Mouse (Mus musculus) midbrain, embryonic 10.5 days (tissue): ENCODE results near the gene Fkbp7. TPM values are rescaled to one million over a fixed set of nuclear protein-coding genes. Genes with fewer than 3 reads are reported as not detected.

Experiments used
- DNase-seq: peaks from one replicate; pipeline ENCODE4 v3.0.0-alpha.2; 2017; ENCODE audit warnings: low spot score
- H3K27ac ChIP-seq: fragments of 300-500 bp; sonication (generic); replicated peaks from 2 replicates; pipeline ENCODE4 v1.5.1; 2016; ENCODE audit warnings: mild to moderate bottlenecking
- H3K27me3 ChIP-seq: fragments of 300-500 bp; sonication (generic); 2 replicates; pipeline ENCODE4 v1.6.1; 2016; ENCODE audit warnings: low read depth, mild to moderate bottlenecking; ENCODE audit not compliant: poor library complexity, severe bottlenecking
- H3K36me3 ChIP-seq: fragments of 300-500 bp; sonication (generic); 2 replicates; pipeline ENCODE4 v1.6.1; 2016; ENCODE audit warnings: mild to moderate bottlenecking, moderate library complexity
- H3K4me1 ChIP-seq: fragments of 300-500 bp; sonication (generic); 2 replicates; pipeline ENCODE4 v1.6.1; 2016
- H3K4me3 ChIP-seq: fragments of 300-500 bp; sonication (generic); 2 replicates; pipeline ENCODE4 v1.5.1; 2016; ENCODE audit warnings: mild to moderate bottlenecking, moderate library complexity
- H3K9me3 ChIP-seq: fragments of 300-500 bp; sonication (generic); replicated peaks from 2 replicates; pipeline ENCODE4 v1.6.1; 2016; ENCODE audit warnings: mild to moderate bottlenecking
- WGBS: fragments of 180-500 bp; shearing (Covaris S2); methylation state at CpG from one replicate; pipeline ENCODE4 v1.1.7; 2016; 5-methylcytosine and 5-hydroxymethylcytosine counted together
- polyA plus RNA-seq: library from polyadenylated mRNA; unstranded; fragments of >200 nt; fragmentation: Nextera tagmentation; extraction: Ambion mirVana; gene quantifications from 2 replicates; pipeline ENCODE4 v1.2.1, GENCODE M21; 2016

The Fkbp7 gene
- polyA plus RNA-seq, 1 experiment from 2014 or later: 12.1 TPM

GRCm38 (mm10) chr2:76682301-76682700, 9.4 kb upstream of the Fkbp7 start:
- WGBS: 93% methylated on average over 8 of the region's 8 CpGs
- Histone ChIP-seq H3K9me3 (no peaks in the 10 kb centered on the region), H3K27me3 (no peaks in the 10 kb centered on the region), H3K36me3 (peaks cover 81% of the 10 kb centered on the region), H3K27ac (no peak overlapping the region), H3K4me1 (no peaks in the 10 kb centered on the region), H3K4me3 (no peak overlapping the region)
- DNase-seq: no peak

GRCm38 (mm10) chr2:76676401-76677226, 3.7 kb upstream of the Fkbp7 start:
- peaks cover 45% of the 10 kb centered on the region for H3K4me1 ChIP-seq
- peak; percentile 16 for DNase-seq
- peak overlapping the region; percentile 93 for H3K27ac ChIP-seq
- no peaks in the 10 kb centered on the region for H3K9me3 ChIP-seq
- WGBS: 72% methylated on average over 13 of the region's 13 CpGs
- peaks cover 24% of the 10 kb centered on the region; the same call in 1 of the 2 replicates for H3K36me3 ChIP-seq
- no peaks in the 10 kb centered on the region for H3K27me3 ChIP-seq
- peak overlapping the region; percentile 82 for H3K4me3 ChIP-seq

GRCm38 (mm10) chr2:76675949-76676348, 3.0 kb upstream of the Fkbp7 start:
- H3K36me3 ChIP-seq: peaks cover 20% of the 10 kb centered on the region; the same call in 1 of the 2 replicates
- peak overlapping the region; percentile 82 for H3K4me3 ChIP-seq
- peaks cover 46% of the 10 kb centered on the region for H3K4me1 ChIP-seq
- no peaks in the 10 kb centered on the region for H3K9me3 ChIP-seq
- 13% methylated on average over 4 of the region's 4 CpGs for WGBS
- DNase-seq: peak; percentile 17
- H3K27ac ChIP-seq: peak overlapping the region; percentile 93
- H3K27me3 ChIP-seq: no peaks in the 10 kb centered on the region

GRCm38 (mm10) chr2:76675451-76675850, 2.5 kb upstream of the Fkbp7 start:
- H3K27ac ChIP-seq: peak overlapping the region; percentile 93
- no peaks in the 10 kb centered on the region for H3K27me3 ChIP-seq
- peak overlapping the region; percentile 82 for H3K4me3 ChIP-seq
- no peak for DNase-seq
- H3K9me3 ChIP-seq: no peaks in the 10 kb centered on the region
- 2% methylated on average over 44 of the region's 44 CpGs for WGBS
- H3K4me1 ChIP-seq: peaks cover 46% of the 10 kb centered on the region
- peaks cover 15% of the 10 kb centered on the region; the same call in 1 of the 2 replicates for H3K36me3 ChIP-seq

GRCm38 (mm10) chr2:76674725-76675427, 2.0 kb upstream of the Fkbp7 start, which contains the start of gene Plekha3:
Plekha3 (plus strand) TSS chr2:76675281.
- Histone ChIP-seq H3K4me1 (peaks cover 46% of the 10 kb centered on the region), H3K9me3 (no peaks in the 10 kb centered on the region), H3K27me3 (no peaks in the 10 kb centered on the region), H3K4me3 (peak within 1 kb of the TSS; percentile 82), H3K27ac (peak within 1 kb of the TSS; percentile 93), H3K36me3 (peaks cover 9% of the 10 kb centered on the region; the same call in 1 of the 2 replicates)
- WGBS: 4% methylated on average over 52 of the region's 52 CpGs
- DNase-seq: peak; percentile 83

GRCm38 (mm10) chr2:76673472-76674081, 661 bp upstream of the Fkbp7 start:
- Histone ChIP-seq H3K27ac (peak overlapping the region; percentile 86), H3K9me3 (no peaks in the 10 kb centered on the region), H3K4me3 (peak overlapping the region; percentile 54), H3K36me3 (peaks cover 3% of the 10 kb centered on the region; the same call in 1 of the 2 replicates), H3K27me3 (no peaks in the 10 kb centered on the region), H3K4me1 (peaks cover 46% of the 10 kb centered on the region)
- peak; percentile 39 for DNase-seq
- 41% methylated on average over 7 of the region's 7 CpGs for WGBS

- Histone ChIP-seq H3K27ac (peak overlapping the region; percentile 86), H3K4me1 (peaks cover 46% of the 10 kb centered on the region)
- DNase-seq: no peak
These were observed 676 bp downstream of the Fkbp7 start for GRCm38 (mm10) chr2:76672134-76672745.

GRCm38 (mm10) chr2:76671641-76672040, 1.3 kb downstream of the Fkbp7 start:
- Histone ChIP-seq H3K9me3 (no peaks in the 10 kb centered on the region), H3K27ac (no peak overlapping the region), H3K4me3 (peak overlapping the region; percentile 54), H3K36me3 (no peaks in the 10 kb centered on the region), H3K27me3 (no peaks in the 10 kb centered on the region), H3K4me1 (peaks cover 42% of the 10 kb centered on the region)
- 95% methylated on average over 6 of the region's 6 CpGs for WGBS
- no peak for DNase-seq

More at GRCm38 (mm10) chr2:76672134-76672745, 676 bp downstream of the Fkbp7 start:
- WGBS: 50% methylated on average over 9 of the region's 9 CpGs
- Histone ChIP-seq H3K36me3 (no peaks in the 10 kb centered on the region), H3K4me3 (peak overlapping the region; percentile 54), H3K9me3 (no peaks in the 10 kb centered on the region), H3K27me3 (no peaks in the 10 kb centered on the region)

- H3K4me1 ChIP-seq: peaks cover 7% of the 10 kb centered on the region
- no peak overlapping the region for H3K27ac ChIP-seq
- 90% methylated on average over 5 of the region's 5 CpGs for whole genome bisulfite sequencing
- H3K9me3 ChIP-seq: no peaks in the 10 kb centered on the region
- H3K36me3 ChIP-seq: peaks cover 27% of the 10 kb centered on the region
- DNase-seq: no peak
- H3K4me3 ChIP-seq: no peak overlapping the region
- H3K27me3 ChIP-seq: no peaks in the 10 kb centered on the region
These were observed 5.7 kb downstream of the Fkbp7 start for GRCm38 (mm10) chr2:76667200-76667599.

- Histone ChIP-seq H3K36me3 (peaks cover 29% of the 10 kb centered on the region), H3K4me3 (no peak overlapping the region), H3K27ac (no peak overlapping the region), H3K27me3 (no peaks in the 10 kb centered on the region), H3K9me3 (no peaks in the 10 kb centered on the region), H3K4me1 (no peaks in the 10 kb centered on the region)
- WGBS: 95% methylated on average over 7 of the region's 7 CpGs
- no peak for DNase-seq
These were observed 7.4 kb downstream of the Fkbp7 start for GRCm38 (mm10) chr2:76665531-76665930.

- H3K9me3 ChIP-seq: no peaks in the 10 kb centered on the region
- H3K4me3 ChIP-seq: no peak overlapping the region
- no peaks in the 10 kb centered on the region for H3K27me3 ChIP-seq
- no peak for DNase-seq
- 0 out of 2 replicates have a peak, but pooled peaks cover 4% of the 10 kb centered on the region for H3K4me1 ChIP-seq
- WGBS: 64% methylated on average over 8 of the region's 8 CpGs
- H3K36me3 ChIP-seq: peaks cover 19% of the 10 kb centered on the region
- no peak overlapping the region for H3K27ac ChIP-seq
These were observed 13.5 kb downstream of the Fkbp7 start for GRCm38 (mm10) chr2:76659419-76659818.

GRCm38 (mm10) chr2:76658551-76658950, 14.4 kb downstream of the Fkbp7 start:
- Histone ChIP-seq H3K27ac (no peak overlapping the region), H3K27me3 (no peaks in the 10 kb centered on the region), H3K36me3 (peaks cover 12% of the 10 kb centered on the region; the same call in 1 of the 2 replicates), H3K9me3 (no peaks in the 10 kb centered on the region), H3K4me1 (0 out of 2 replicates have a peak, but pooled peaks cover 4% of the 10 kb centered on the region), H3K4me3 (no peak overlapping the region)
- 86% methylated on average over 13 of the region's 13 CpGs for WGBS
- DNase-seq: no peak
